Mouse (Mus musculus) frontal cortex, postnatal 14 days (tissue): ENCODE results near the gene Cadm3.
"Not testable (repeated sequence)": the region's sequence is repeated elsewhere in the genome, so short reads cannot be mapped to it uniquely, and the experiment has no call there.

Experiments used
- DNase-seq, 2 experiments: peaks; one replicate each; pipeline ENCODE4 v3.0.0; 2022; ENCODE audit warnings: low spot score in 2 of 2

Cadm3 gene

DNA sequence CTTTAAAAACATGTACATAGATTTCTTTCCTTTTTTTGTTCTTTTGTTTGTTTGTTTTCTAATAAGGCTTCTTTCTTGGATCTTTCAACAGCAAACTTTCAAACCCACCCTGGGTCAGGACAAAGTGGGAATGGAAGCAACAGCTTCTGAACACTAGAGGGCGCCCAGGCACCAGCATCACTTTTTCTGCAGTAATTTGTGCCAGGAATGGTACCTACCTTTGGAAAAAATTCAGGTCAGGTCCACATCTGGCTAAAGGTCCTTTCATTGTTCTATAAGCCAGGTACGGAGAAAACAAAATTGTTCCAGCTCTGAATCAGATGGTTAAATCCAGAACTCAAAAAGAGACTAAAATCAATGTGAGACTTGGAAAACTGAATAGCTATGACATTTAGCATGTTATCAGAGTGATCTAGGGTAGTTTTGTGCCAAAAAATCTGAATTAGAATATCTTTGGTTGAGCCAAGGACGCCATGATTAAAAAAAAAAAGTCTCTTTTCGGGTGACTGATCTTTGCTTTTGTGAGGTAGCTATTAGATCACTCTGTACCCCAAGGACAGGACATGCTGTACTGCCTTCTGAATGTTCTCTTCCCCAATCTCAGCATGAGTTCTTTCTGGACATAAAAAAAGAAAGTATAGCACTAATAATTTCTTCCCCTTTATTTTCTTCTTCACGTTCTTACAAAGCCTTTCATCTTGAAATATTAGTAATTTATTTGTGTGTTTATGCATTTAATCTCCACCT, 43.5 kb downstream of the Cadm3 start:
- DNase-seq: no peak

DNA sequence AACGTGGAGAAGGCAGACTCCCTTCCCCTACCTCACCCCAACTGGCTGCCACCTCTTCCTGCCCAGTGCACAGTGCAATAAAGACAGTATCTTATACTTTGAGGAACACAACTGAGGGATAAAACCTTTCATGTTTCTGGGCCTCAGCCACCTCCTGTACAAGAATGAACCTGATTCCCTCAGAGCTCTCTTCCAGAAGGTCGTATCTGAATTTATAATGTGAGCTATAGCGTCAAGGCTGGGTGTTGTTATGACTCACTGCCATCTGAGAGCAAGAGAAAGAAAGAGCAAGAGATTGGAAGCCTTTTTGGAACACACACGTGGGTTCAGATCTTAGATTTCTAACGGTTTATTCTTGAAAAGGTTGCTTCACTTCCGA, 45.3 kb downstream of the Cadm3 start:
- no peak for DNase-seq

GRCm38 (mm10) chr1:173321593-173322248, 45.8 kb downstream of the Cadm3 start:
- no peak for DNase-seq

- DNase-seq: no peak
Observed at GRCm38 (mm10) chr1:173317925-173318477, 49.5 kb downstream of the Cadm3 start.

GRCm38 (mm10) chr1:173315725-173316124, 51.8 kb downstream of the Cadm3 start:
- DNase-seq: no peak

GRCm38 (mm10) chr1:173313535-173314050, 53.9 kb downstream of the Cadm3 start:
- not testable (repeated sequence) for DNase-seq

DNA sequence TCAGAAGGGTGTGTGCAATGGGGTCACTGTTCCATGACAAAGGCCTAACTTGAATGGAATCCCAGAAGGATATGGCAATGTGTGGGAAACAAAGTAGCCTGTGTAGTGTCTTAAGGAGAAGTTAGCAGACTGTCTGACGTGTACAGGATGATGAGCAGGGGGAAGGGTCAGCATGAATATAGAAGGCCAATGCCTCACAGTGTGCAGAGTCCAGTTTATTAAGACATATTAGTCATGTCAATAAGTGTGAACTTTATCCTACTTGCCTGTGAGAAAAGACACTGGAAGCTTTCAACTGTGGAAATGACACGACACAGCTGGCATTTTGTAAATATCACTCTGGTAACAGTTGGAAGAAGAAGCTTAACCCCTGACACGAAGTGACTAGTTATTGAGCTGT, 64.7 kb downstream of the Cadm3 start:
- DNase-seq: not testable (repeated sequence)
